Mouse (Mus musculus) cortical plate, adult 2 months (tissue): ENCODE measurements around the gene Thnsl2. TPM values are rescaled to one million over a fixed set of nuclear protein-coding genes. Genes with fewer than 3 reads are reported as not detected.

ENCODE experiments used
- H3K27ac ChIP-seq: fragments of 200-500 bp; 2 replicates; pipeline ENCODE4 v1.5.1; 2012; ENCODE audit warnings: low read length, control low read depth, inconsistent platforms; ENCODE audit not compliant: insufficient read depth
- H3K4me1 ChIP-seq: fragments of 200-500 bp; 2 replicates; pipeline ENCODE4 v1.6.1; 2011; ENCODE audit warnings: low read length; ENCODE audit not compliant: control insufficient read depth, insufficient read depth
- H3K4me3 ChIP-seq: fragments of 200-500 bp; 2 replicates; pipeline ENCODE4 v1.5.1; 2011; ENCODE audit warnings: mild to moderate bottlenecking, low read length, control low read depth; ENCODE audit not compliant: insufficient read depth
- CTCF ChIP-seq: fragments of 200-500 bp; IDR thresholded peaks from 2 replicates; pipeline ENCODE4 v1.5.1; 2011; ENCODE audit warnings: mild to moderate bottlenecking, control low read depth, low read length; ENCODE audit not compliant: insufficient read depth; ENCODE audit errors: extremely low read depth
- POLR2A ChIP-seq: fragments of 200-500 bp; IDR thresholded peaks from 2 replicates; pipeline ENCODE4 v1.6.1; 2011; ENCODE audit warnings: mild to moderate bottlenecking, low read length, control low read depth; ENCODE audit not compliant: insufficient read depth; ENCODE audit errors: extremely low read depth
- polyA plus RNA-seq: library from polyadenylated mRNA; depleted of rRNA; stranded (reverse); fragments of >200 nt; gene quantifications from 2 replicates; pipeline ENCODE4 v1.2.3, GENCODE M21; 2012

Thnsl2 gene
- polyA plus RNA-seq, 1 experiment: 5.0 TPM

DNA sequence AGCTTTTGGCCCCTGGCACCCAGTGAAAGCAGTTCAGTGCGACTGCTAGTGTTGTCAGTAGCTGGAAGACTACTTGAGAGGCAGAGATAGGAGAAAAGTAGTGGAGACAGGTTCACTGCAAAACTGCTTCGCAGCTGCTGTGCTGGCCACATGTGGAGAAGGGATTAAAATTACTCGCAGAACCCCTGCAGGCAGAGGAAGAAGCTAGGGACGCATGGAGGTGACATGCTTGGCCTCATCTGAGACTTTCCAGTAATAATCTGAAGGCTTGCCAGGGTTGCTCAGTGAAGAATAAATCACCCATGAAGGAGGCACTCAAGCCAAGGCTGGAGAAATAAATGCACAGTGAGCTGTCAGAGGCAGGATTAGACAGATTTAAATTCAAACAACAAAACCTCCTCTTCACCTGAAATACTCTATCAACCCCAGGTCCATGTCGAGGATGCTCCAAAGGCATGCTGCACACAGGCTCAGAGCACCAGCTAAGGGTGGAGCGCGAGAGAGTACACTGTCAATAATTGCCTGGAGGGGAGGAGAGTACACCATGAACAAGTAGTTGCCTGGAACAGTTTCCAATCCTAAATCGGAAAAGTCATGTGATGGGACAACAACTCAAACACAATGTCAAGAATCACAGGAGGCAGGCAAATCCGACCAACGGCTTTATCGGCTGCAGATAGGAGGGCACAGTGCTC, 32.7 kb downstream of the Thnsl2 start:
- no peak for TF ChIP-seq CTCF
- TF ChIP-seq POLR2A: no peak
- Histone ChIP-seq H3K27ac (no peak overlapping the region), H3K4me3 (no peak overlapping the region), H3K4me1 (no peaks in the 10 kb centered on the region)

DNA sequence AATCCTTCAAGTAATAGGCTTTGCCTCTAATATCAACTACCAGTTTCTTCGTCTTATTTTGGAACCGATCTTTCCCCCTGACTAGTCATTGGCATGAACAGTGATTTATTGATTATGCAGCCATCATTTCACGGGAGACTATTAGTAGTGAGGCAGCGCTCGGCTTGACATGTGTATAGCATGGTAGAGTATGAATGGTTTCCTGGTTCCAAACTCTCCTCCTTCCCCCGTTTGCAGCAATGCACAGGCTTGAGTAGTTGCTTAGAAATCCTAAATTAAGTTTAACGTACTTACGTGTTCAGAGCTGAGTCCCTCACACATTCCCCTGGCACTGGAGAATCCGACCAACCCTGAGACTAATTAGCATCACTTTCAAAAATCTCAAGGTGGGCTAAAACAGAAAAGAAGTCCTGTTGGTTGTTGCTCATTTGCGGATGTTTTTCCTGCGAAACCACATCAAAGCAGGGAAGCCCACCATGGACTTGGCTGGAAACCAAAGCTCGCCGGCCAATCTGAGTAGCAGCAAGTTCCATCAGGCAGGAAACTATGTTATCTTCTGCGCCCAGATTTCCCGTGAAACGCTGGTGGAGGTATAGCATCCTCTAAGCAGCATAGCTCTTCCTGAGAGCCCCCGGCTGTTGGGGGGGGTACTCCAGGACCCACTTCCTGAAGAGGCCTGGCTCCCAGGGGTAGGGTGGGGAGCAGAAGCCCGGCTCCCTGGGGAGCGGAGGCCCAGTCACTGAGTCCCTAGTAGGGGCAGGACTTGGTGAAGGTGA, 37.9 kb downstream of the Thnsl2 start:
- Histone ChIP-seq H3K27ac (no peak overlapping the region), H3K4me1 (no peaks in the 10 kb centered on the region), H3K4me3 (no peak overlapping the region)
- TF ChIP-seq POLR2A: no peak
- TF ChIP-seq CTCF: no peak

- no peak overlapping the region for H3K27ac ChIP-seq
- TF ChIP-seq CTCF (no peak), POLR2A (no peak)
- H3K4me3 ChIP-seq: no peak overlapping the region
- H3K4me1 ChIP-seq: no peaks in the 10 kb centered on the region
Observed at GRCm38 (mm10) chr6:71096126-71096525, 48.1 kb downstream of the Thnsl2 start.

DNA sequence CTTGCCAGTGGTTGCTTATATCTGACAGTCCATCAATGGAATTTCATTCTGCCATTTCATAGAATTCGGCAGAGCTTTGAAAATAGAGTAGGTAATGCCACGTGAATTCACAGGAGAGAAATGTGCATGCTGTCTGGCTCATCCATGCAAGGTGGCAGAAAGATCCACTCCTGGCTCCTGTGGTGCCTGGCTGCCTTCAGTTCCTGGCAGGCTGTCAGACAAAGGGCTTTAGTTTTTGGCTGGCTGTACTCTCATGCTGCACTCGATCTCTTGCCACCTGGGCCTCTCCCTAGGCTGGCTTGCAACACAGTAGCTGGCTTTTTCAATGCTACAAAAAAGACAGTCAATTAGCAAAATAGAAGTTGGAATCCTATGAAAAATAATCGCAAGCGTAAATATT, 49.5 kb downstream of the Thnsl2 start:
- H3K27ac ChIP-seq: no peak overlapping the region

GRCm38 (mm10) chr6:71093686-71094085, 50.6 kb downstream of the Thnsl2 start:
- no peaks in the 10 kb centered on the region for H3K4me1 ChIP-seq
- no peak overlapping the region for H3K4me3 ChIP-seq
- no peak overlapping the region for H3K27ac ChIP-seq
- TF ChIP-seq CTCF (no peak), POLR2A (no peak)

More for the DNA sequence above, 49.5 kb downstream of the Thnsl2 start:
- no peak for TF ChIP-seq POLR2A
- no peak for TF ChIP-seq CTCF
- Histone ChIP-seq H3K4me3 (no peak overlapping the region), H3K4me1 (no peaks in the 10 kb centered on the region)

- Histone ChIP-seq H3K4me1 (no peaks in the 10 kb centered on the region), H3K27ac (no peak overlapping the region), H3K4me3 (no peak overlapping the region)
- TF ChIP-seq POLR2A (no peak), CTCF (no peak)
Observed at GRCm38 (mm10) chr6:71090475-71090874, 53.8 kb downstream of the Thnsl2 start.

DNA sequence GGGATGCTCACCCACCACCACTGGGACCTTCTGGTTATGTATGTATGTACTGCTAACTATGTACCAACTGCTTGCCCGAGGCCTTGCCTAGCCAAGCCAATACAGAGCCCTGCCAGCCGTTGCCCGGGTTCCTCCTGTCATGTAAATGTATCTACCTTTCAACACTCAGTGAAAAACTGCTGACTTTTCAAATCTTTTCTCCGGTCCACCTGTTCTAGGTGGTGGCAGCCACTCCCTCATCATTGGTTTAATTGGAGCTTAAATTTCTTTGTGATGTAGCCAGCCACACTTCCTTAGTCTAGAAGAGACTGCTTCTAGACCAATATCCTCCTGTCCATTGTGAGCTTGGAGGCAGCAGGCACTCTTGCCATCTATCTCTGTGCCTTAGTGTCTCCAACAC, 54.5 kb downstream of the Thnsl2 start:
- H3K27ac ChIP-seq: no peak overlapping the region
- no peak overlapping the region for H3K4me3 ChIP-seq
- no peaks in the 10 kb centered on the region for H3K4me1 ChIP-seq
- TF ChIP-seq CTCF (no peak), POLR2A (no peak)

DNA sequence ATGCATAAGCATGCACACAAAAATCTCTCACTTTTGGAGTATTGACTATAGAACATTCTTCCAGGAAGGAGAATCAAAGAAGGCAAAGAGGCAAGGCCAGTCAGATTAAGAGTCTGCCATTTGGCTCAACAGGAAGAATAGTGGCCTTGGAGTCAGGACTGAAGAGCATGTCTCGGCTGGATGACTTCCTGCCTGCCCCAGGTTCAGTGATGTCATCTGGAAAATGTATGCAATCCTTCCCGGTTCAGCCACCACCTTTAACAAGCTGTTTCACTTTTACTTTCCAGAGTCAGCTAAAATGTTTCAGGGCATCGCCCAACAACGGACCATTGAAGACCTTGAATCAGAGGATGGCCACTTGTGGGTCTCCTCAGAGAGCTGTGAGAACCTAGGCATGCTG, 55.2 kb downstream of the Thnsl2 start:
- no peak overlapping the region for H3K27ac ChIP-seq
- no peak overlapping the region for H3K4me3 ChIP-seq
- TF ChIP-seq CTCF: no peak
- no peak for TF ChIP-seq POLR2A
- H3K4me1 ChIP-seq: no peaks in the 10 kb centered on the region

DNA sequence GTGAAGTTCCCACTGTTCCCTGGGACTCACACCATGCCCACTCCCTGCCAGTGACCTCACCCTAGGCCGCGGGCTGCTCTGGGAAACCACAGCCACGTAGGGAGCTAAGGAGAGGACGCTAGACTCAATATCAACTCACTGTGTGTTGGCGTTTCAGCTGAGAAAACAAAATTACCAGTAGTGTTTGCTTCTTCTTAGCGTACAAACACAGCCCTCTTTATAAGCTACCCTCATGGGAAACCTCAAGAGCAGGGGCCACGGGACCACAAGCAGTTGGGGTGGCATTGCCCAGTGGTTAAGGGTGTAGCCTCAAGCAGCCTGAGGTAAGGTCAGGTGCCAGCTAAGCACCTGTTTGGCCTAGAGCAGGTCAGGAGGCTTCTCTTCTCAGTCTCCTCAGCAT, 60.8 kb downstream of the Thnsl2 start:
- no peaks in the 10 kb centered on the region for H3K4me1 ChIP-seq
- no peak for TF ChIP-seq CTCF
- no peak for TF ChIP-seq POLR2A
- H3K4me3 ChIP-seq: no peak overlapping the region
- H3K27ac ChIP-seq: no peak overlapping the region

DNA sequence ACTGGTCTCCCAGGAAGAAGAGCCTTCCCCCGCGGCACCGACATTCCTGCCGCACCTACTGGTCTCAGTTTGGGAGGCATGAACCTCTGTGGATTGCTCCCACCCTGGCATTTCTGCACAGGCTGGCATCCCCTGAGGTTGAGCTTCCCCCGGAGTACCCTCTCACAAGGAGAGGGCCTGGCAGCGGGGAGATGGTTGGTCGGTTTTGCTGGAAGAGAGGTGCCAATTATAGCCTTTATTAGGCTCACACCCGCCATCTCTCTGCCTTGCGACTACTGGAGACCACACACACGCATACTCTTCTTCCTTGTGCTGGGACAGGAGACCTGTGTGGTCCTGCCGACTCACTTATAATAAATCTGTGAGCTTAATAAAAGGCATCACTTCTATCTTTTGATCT, 62.2 kb downstream of the Thnsl2 start:
- Histone ChIP-seq H3K4me1 (no peaks in the 10 kb centered on the region), H3K27ac (no peak overlapping the region), H3K4me3 (no peak overlapping the region)
- TF ChIP-seq CTCF (no peak), POLR2A (no peak)
